Mouse (Mus musculus) C2C12 (cell line): ENCODE data around the gene Immp2l. TPM values are rescaled to one million over a fixed set of nuclear protein-coding genes. Genes with fewer than 3 reads are reported as not detected.

ENCODE experiments used
- H3K27me3 ChIP-seq: one replicate; pipeline ENCODE4 v1.6.1; 2011; ENCODE audit not compliant: control insufficient read depth, insufficient read depth, insufficient read length
- H3K36me3 ChIP-seq: one replicate; pipeline ENCODE4 v1.6.1; 2011; ENCODE audit not compliant: control insufficient read depth, insufficient read depth
- H3K4me3 ChIP-seq: one replicate; pipeline ENCODE4 v1.5.1; 2011; ENCODE audit warnings: mild to moderate bottlenecking, control low read depth; ENCODE audit not compliant: poor library complexity, insufficient read depth, severe bottlenecking
- H3K79me2 ChIP-seq: one replicate; pipeline ENCODE4 v1.6.1; 2011; ENCODE audit not compliant: control insufficient read depth, insufficient read depth
- H3K79me3 ChIP-seq: one replicate; pipeline ENCODE4 v1.6.1; 2011; ENCODE audit warnings: low read depth, control low read depth
- H3ac ChIP-seq: one replicate; pipeline ENCODE3; 2011; ENCODE audit warnings: low read depth; ENCODE audit not compliant: control insufficient read depth, insufficient read length
- CEBPB ChIP-seq: IDR thresholded peaks from one replicate; pipeline ENCODE4 v1.6.1; 2011; ENCODE audit warnings: low read depth, mild to moderate bottlenecking, control low read depth, moderate library complexity
- CTCF ChIP-seq: IDR thresholded peaks from one replicate; pipeline ENCODE4 v1.5.1; 2011; ENCODE audit not compliant: control insufficient read depth, insufficient read depth, insufficient read length
- FOSL1 ChIP-seq: IDR thresholded peaks from one replicate; pipeline ENCODE4 v1.8.0; 2011; ENCODE audit warnings: mild to moderate bottlenecking, low read length; ENCODE audit not compliant: poor library complexity, insufficient read depth, severe bottlenecking
- MAX ChIP-seq: IDR thresholded peaks from one replicate; pipeline ENCODE4 v1.6.1; 2011; ENCODE audit warnings: mild to moderate bottlenecking, control low read depth
- MYOD1 ChIP-seq: IDR thresholded peaks from one replicate; pipeline ENCODE4 v1.6.1; 2011; ENCODE audit warnings: low read depth; ENCODE audit not compliant: control insufficient read depth, insufficient read length
- MYOG ChIP-seq: IDR thresholded peaks from one replicate; pipeline ENCODE4 v1.6.1; 2011; ENCODE audit not compliant: control insufficient read depth, insufficient read length; ENCODE audit errors: extremely low read depth
- USF1 ChIP-seq: IDR thresholded peaks from one replicate; pipeline ENCODE4 v1.6.1; 2011; ENCODE audit warnings: low read depth, mild to moderate bottlenecking, control low read depth, moderate library complexity
- polyA plus RNA-seq: library from polyadenylated mRNA; unstranded; fragments of >200 nt; fragmentation: generic; extraction: Trizol; gene quantifications from one replicate; pipeline ENCODE4 v1.2.1, GENCODE M21; 2012; ENCODE audit warnings: missing spikeins

Gene Immp2l
- polyA plus RNA-seq, 1 experiment = 6.2 TPM

DNA sequence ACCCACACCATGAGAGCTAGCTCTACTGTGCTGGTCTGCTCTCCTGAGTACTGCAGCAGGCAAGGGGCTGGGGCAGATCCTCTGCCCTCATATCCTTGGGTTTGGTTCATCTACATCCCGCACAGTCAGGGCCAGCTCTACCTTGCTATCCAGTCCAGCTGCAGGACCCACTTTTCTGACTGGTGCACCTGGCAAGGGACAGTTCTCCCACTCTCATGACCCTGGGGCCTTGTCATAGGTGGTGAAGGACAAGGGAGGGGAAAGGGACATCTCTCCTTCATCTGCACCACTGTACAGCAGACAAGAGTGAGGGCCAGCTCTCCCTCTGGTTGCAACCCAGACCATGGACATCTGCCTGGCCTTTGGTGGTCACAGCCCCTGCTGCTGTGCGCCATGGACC, 323.6 kb downstream of the Immp2l start:
- TF ChIP-seq CEBPB (no peak), MAX (no peak)
- no peak overlapping the region for H3ac ChIP-seq
- H3K27me3 ChIP-seq = no peaks in the 10 kb centered on the region
- H3K79me3 ChIP-seq = no peaks in the 10 kb centered on the region
- H3K36me3 ChIP-seq = no peaks in the 10 kb centered on the region
- no peak overlapping the region for H3K4me3 ChIP-seq
- H3K79me2 ChIP-seq = no peaks in the 10 kb centered on the region

- H3K79me2 ChIP-seq = no peaks in the 10 kb centered on the region
- no peaks in the 10 kb centered on the region for H3K79me3 ChIP-seq
- H3ac ChIP-seq = no peak overlapping the region
- no peak overlapping the region for H3K4me3 ChIP-seq
- TF ChIP-seq USF1 (no peak), CTCF (no peak), MYOD1 (no peak), FOSL1 (no peak), MAX (no peak), CEBPB (no peak), MYOG (no peak)
- no peaks in the 10 kb centered on the region for H3K27me3 ChIP-seq
- H3K36me3 ChIP-seq = no peaks in the 10 kb centered on the region
Measured at GRCm38 (mm10) chr12:41349386-41349785, 325.5 kb downstream of the Immp2l start.

DNA sequence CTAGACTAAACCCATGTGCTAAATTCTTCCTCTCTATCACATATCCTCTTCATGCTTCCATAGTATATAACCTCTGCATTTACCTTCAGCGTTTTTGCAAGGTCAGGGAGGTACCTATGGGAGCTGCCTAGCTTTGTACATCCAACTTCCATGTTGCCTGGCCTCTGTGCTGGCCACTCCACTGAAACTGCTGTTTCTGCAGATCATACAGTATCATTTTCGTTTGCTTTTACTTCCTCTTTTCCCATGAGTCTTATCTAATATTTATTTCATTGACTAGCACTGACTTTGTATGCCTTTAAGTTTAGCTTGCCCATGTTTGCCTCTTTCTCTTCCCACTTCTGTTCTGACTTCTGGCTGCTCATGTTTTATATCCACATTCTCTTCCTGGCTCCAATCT, 325.9 kb downstream of the Immp2l start:
- Histone ChIP-seq H3K4me3 (no peak overlapping the region), H3K36me3 (no peaks in the 10 kb centered on the region), H3K79me3 (no peaks in the 10 kb centered on the region), H3ac (no peak overlapping the region), H3K27me3 (no peaks in the 10 kb centered on the region), H3K79me2 (no peaks in the 10 kb centered on the region)
- no peak for TF ChIP-seq MYOD1
- no peak for TF ChIP-seq USF1
- TF ChIP-seq CTCF = no peak
- TF ChIP-seq MYOG = no peak
- TF ChIP-seq FOSL1 = no peak
- no peak for TF ChIP-seq MAX
- TF ChIP-seq CEBPB = no peak

DNA sequence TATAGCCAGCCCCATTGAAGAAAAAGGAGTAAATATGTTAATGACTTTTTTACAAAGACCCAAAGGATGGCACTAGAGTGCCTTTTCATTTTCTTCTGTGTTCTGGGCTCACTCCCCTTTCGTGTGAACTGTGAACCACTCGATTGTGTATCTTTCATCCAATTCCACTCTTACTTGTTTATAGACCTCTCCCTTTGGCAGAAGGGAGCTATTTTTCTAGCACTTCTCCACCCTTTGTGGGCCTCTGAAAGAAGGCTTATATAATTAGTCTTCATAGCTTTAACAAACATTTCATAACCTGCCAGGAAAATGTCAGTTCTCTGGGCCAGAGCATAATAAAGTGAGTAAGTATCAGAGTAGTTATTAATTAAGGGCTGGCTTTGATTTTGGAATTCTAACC, 327.4 kb downstream of the Immp2l start:
- no peaks in the 10 kb centered on the region for H3K27me3 ChIP-seq
- H3K79me3 ChIP-seq = no peaks in the 10 kb centered on the region
- H3K36me3 ChIP-seq = no peaks in the 10 kb centered on the region
- no peak overlapping the region for H3K4me3 ChIP-seq
- no peaks in the 10 kb centered on the region for H3K79me2 ChIP-seq
- H3ac ChIP-seq = no peak overlapping the region
- no peak for TF ChIP-seq USF1
- no peak for TF ChIP-seq MAX
- TF ChIP-seq CEBPB = no peak
- TF ChIP-seq CTCF = no peak
- TF ChIP-seq FOSL1 = no peak
- no peak for TF ChIP-seq MYOG
- no peak for TF ChIP-seq MYOD1

DNA sequence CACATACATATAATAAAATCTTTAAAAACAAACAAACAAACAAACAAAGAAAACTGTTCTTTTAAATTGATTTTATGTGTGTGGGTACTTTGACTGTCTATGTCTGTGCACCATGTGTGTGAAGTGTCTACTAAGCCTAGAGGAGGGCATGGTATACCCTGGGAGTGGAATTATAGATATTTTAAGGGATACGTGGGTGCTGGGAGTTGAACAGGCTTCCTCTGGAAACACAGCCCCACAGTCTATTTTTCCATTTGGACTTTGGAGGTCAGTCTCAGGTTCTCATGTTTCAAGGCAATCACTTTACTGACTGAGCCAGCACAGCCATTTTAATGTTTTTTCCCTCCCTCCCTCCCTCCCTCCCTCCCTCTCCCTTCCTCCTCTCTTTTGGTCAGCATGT, 331.0 kb downstream of the Immp2l start:
- Histone ChIP-seq H3K27me3 (no peaks in the 10 kb centered on the region), H3K36me3 (no peaks in the 10 kb centered on the region)
- TF ChIP-seq CTCF (no peak), MYOG (no peak)

GRCm38 (mm10) chr12:41356040-41356439, 332.1 kb downstream of the Immp2l start:
- no peak for TF ChIP-seq MAX
- TF ChIP-seq FOSL1 = no peak
- TF ChIP-seq USF1 = no peak
- no peak for TF ChIP-seq CTCF
- no peak for TF ChIP-seq MYOD1
- no peak for TF ChIP-seq MYOG
- no peak for TF ChIP-seq CEBPB

More for the DNA sequence above, 331.0 kb downstream of the Immp2l start:
- Histone ChIP-seq H3K79me2 (no peaks in the 10 kb centered on the region), H3K4me3 (no peak overlapping the region), H3ac (no peak overlapping the region), H3K79me3 (no peaks in the 10 kb centered on the region)

More at GRCm38 (mm10) chr12:41356040-41356439, 332.1 kb downstream of the Immp2l start:
- H3K36me3 ChIP-seq = no peaks in the 10 kb centered on the region
- no peak overlapping the region for H3ac ChIP-seq
- no peaks in the 10 kb centered on the region for H3K27me3 ChIP-seq
- no peaks in the 10 kb centered on the region for H3K79me2 ChIP-seq
- H3K79me3 ChIP-seq = no peaks in the 10 kb centered on the region
- H3K4me3 ChIP-seq = no peak overlapping the region
